Mouse (Mus musculus) regulatory T cell (primary cell): ENCODE measurements around the gene Ppp1r8.

Experiments used
- in situ Hi-C: fragments of 300-600 bp; cut with MboI, MseI; formaldehyde crosslinking; loops from one replicate; pipeline ENCODE4 v1.15.1; 2025; ENCODE audit warnings: high pct_unique_total_duplicates

Gene Ppp1r8

DNA sequence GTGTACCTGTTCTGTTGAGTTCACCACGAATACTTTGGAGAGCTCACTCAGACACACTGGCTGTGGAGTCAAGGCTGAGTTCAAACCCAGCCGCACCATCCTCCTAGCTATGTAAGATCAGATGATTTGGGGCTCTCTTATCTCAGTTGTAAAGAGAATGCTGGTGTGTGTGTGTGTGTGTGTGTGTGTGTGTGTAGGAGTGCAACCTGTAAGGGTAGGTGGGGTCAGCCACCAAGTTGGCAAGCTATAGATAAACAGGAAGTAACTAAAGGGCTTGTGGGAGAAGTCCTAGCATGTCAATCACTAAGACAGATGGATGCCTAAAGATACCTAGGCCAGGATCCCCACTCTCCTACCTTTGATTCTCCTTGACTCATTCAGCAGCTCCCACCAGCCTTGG is 59.2 kb downstream of the Ppp1r8 start:
- in situ Hi-C loops, result loop anchor here (5.0 kb wide), 1 partner anchor 34 kb away; no protein-coding TSS in a partner anchor

GRCm38 (mm10) chr4:132780288-132780687 is 62.7 kb downstream of the Ppp1r8 start:
- in situ Hi-C loops, result loop anchor here (5.0 kb wide), 1 partner anchor 37 kb away; no protein-coding TSS in a partner anchor

DNA sequence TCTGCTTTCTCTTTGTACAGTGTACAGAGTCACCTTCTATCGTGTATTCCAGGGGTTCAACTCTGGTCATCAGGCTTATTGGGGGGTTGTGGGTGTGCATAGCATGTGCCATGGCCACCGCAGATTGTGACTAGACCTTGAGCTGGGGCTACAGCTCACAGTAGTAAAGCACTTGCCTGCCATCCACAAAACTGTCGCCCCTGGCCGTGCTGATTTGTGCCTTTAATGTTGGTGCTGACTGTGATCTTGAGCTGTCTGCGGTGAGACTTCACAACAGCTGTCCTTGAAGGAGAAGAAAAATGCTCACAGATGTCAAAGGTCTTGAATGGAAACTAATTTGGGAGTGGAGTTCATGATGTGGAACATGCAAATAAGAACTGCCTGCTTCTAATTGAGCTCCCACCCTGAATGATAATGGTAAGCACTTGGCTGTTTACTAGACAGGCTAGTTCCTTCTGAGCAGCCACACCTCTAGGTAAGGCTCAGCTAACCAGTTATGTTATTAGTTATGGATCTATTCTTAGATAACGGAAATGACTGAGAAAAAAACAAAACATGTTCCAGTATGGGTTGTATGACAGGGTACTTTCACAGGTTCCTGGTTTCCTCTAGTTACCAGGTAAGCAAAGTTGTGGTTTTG is 64.3 kb downstream of the Ppp1r8 start:
- in situ Hi-C loops, result no loop called here
